Mouse (Mus musculus) intestine, embryonic 14.5 days (tissue): ENCODE measurements at regions not wholly inside any gene's neighbourhood (a gene's known extent, or its start where the extent isn't known, plus 50 kb on each side); places are given as distances from the start of the nearest gene placed in this dataset.

Source experiments
- ATAC-seq: fragments of 200-750 bp; cut with Nextera tagmentation; replicated peaks from 2 replicates; pipeline ENCODE4 v1.8.0; 2017; ENCODE audit warnings: low read depth, moderate number of reproducible peaks, moderate TSS enrichment, moderate library complexity; ENCODE audit not compliant: low FRiP score, low TSS enrichment
- DNase-seq: peaks from one replicate; pipeline ENCODE4 v3.0.0-alpha.2; 2018; ENCODE audit warnings: low spot score
- H3K27ac ChIP-seq: fragments of 300-500 bp; sonication (generic); 2 replicates; pipeline ENCODE4 v1.5.1; 2014; ENCODE audit warnings: low read depth, mild to moderate bottlenecking, control low read depth
- H3K27me3 ChIP-seq: fragments of 300-500 bp; sonication (generic); replicated peaks from 2 replicates; pipeline ENCODE4 v1.6.1; 2014; ENCODE audit warnings: low read length, control low read depth; ENCODE audit not compliant: control insufficient read depth, insufficient read depth
- H3K36me3 ChIP-seq: fragments of 300-500 bp; sonication (generic); 2 replicates; pipeline ENCODE4 v1.6.1; 2014; ENCODE audit warnings: low read length, control low read depth; ENCODE audit not compliant: control insufficient read depth, insufficient read depth
- H3K4me1 ChIP-seq: fragments of 300-500 bp; sonication (generic); replicated peaks from 2 replicates; pipeline ENCODE4 v1.6.1; 2014; ENCODE audit warnings: low read length, control low read depth, mixed read lengths; ENCODE audit not compliant: control insufficient read depth, insufficient read depth
- H3K4me2 ChIP-seq: fragments of 300-500 bp; sonication (generic); 2 replicates; pipeline ENCODE4 v1.6.1; 2014; ENCODE audit warnings: low read length
- H3K4me3 ChIP-seq: fragments of 300-500 bp; sonication (generic); 2 replicates; pipeline ENCODE4 v1.5.1; 2014; ENCODE audit warnings: low read depth, low read length, control low read depth, mixed read lengths
- H3K9ac ChIP-seq: fragments of 300-500 bp; sonication (generic); 2 replicates; pipeline ENCODE4 v1.6.1; 2014; ENCODE audit warnings: mild to moderate bottlenecking, low read length
- H3K9me3 ChIP-seq: fragments of 300-500 bp; sonication (generic); 2 replicates; pipeline ENCODE4 v1.6.1; 2016; ENCODE audit warnings: low read length, control low read depth; ENCODE audit not compliant: control insufficient read depth
- whole genome bisulfite sequencing: fragments of 180-500 bp; shearing (Covaris S2); extraction: QIAGEN DNeasy Blood & Tissue Kit; methylation state at CpG from one replicate; pipeline ENCODE4 v1.1.7; 2014; 5-methylcytosine and 5-hydroxymethylcytosine counted together

- Histone ChIP-seq H3K9ac (no peak overlapping the region), H3K4me1 (peaks cover 22% of the 10 kb centered on the region), H3K4me3 (no peak overlapping the region), H3K4me2 (no peak overlapping the region), H3K27me3 (no peaks in the 10 kb centered on the region), H3K27ac (no peak overlapping the region), H3K36me3 (no peaks in the 10 kb centered on the region), H3K9me3 (no peaks in the 10 kb centered on the region)
- no peak for DNase-seq
- ATAC-seq, result no peak
- 53% methylated on average over 1 of the region's 1 CpGs for WGBS
Observed at GRCm38 (mm10) chr10:96753521-96753920, 136.7 kb downstream of the Btg1 start.

GRCm38 (mm10) chr10:96755674-96756073 lies 138.9 kb downstream of the Btg1 start:
- H3K9ac ChIP-seq, result no peak overlapping the region
- H3K4me3 ChIP-seq, result no peak overlapping the region
- no peak overlapping the region for H3K27ac ChIP-seq
- no peaks in the 10 kb centered on the region for H3K9me3 ChIP-seq
- no peaks in the 10 kb centered on the region for H3K36me3 ChIP-seq
- ATAC-seq (no peak), DNase-seq (no peak)
- H3K27me3 ChIP-seq, result no peaks in the 10 kb centered on the region
- H3K4me1 ChIP-seq, result peaks cover 18% of the 10 kb centered on the region
- 60% methylated on average over 8 of the region's 8 CpGs for WGBS
- no peak overlapping the region for H3K4me2 ChIP-seq

GRCm38 (mm10) chr10:96756355-96757084 lies 139.7 kb downstream of the Btg1 start:
- peaks cover 9% of the 10 kb centered on the region; the same call in 1 of the 2 replicates for H3K4me1 ChIP-seq
- no peaks in the 10 kb centered on the region for H3K9me3 ChIP-seq
- no peak overlapping the region for H3K4me3 ChIP-seq
- H3K27me3 ChIP-seq, result no peaks in the 10 kb centered on the region
- no peak overlapping the region for H3K9ac ChIP-seq
- no peak overlapping the region for H3K27ac ChIP-seq
- H3K4me2 ChIP-seq, result no peak overlapping the region
- ATAC-seq (no peak), DNase-seq (no peak)
- H3K36me3 ChIP-seq, result no peaks in the 10 kb centered on the region
- WGBS, result 58% methylated on average over 5 of the region's 5 CpGs

- no peak for DNase-seq
Observed at GRCm38 (mm10) chr10:96757311-96757710, 140.5 kb downstream of the Btg1 start.

GRCm38 (mm10) chr10:96761601-96762000 lies 144.8 kb downstream of the Btg1 start:
- no peak overlapping the region for H3K4me3 ChIP-seq
- no peaks in the 10 kb centered on the region for H3K36me3 ChIP-seq
- H3K4me2 ChIP-seq, result no peak overlapping the region
- 89% methylated on average over 8 of the region's 8 CpGs for WGBS
- H3K27me3 ChIP-seq, result no peaks in the 10 kb centered on the region
- DNase-seq (no peak), ATAC-seq (no peak)
- H3K9ac ChIP-seq, result no peak overlapping the region
- H3K9me3 ChIP-seq, result no peaks in the 10 kb centered on the region
- H3K4me1 ChIP-seq, result no peaks in the 10 kb centered on the region
- H3K27ac ChIP-seq, result no peak overlapping the region

More at GRCm38 (mm10) chr10:96757311-96757710, 140.5 kb downstream of the Btg1 start:
- Histone ChIP-seq H3K27ac (no peak overlapping the region), H3K4me2 (no peak overlapping the region), H3K9me3 (no peaks in the 10 kb centered on the region), H3K27me3 (no peaks in the 10 kb centered on the region), H3K4me1 (0 out of 2 replicates have a peak, but pooled peaks cover 4% of the 10 kb centered on the region), H3K4me3 (no peak overlapping the region), H3K9ac (no peak overlapping the region), H3K36me3 (no peaks in the 10 kb centered on the region)
- 67% methylated on average over 1 of the region's 1 CpGs for WGBS
- no peak for ATAC-seq

- WGBS, result 92% methylated on average over 5 of the region's 5 CpGs
- Histone ChIP-seq H3K36me3 (no peaks in the 10 kb centered on the region), H3K9ac (no peak overlapping the region), H3K27me3 (no peaks in the 10 kb centered on the region), H3K9me3 (no peaks in the 10 kb centered on the region), H3K4me2 (no peak overlapping the region), H3K27ac (no peak overlapping the region), H3K4me3 (no peak overlapping the region), H3K4me1 (0 out of 2 replicates have a peak, but pooled peaks cover 10% of the 10 kb centered on the region)
- ATAC-seq (no peak), DNase-seq (no peak)
Observed at GRCm38 (mm10) chr10:96765626-96766025, 148.8 kb downstream of the Btg1 start.

- Histone ChIP-seq H3K27me3 (no peaks in the 10 kb centered on the region), H3K36me3 (no peaks in the 10 kb centered on the region), H3K4me2 (no peak overlapping the region), H3K27ac (no peak overlapping the region), H3K4me1 (no peaks in the 10 kb centered on the region), H3K9ac (no peak overlapping the region), H3K4me3 (no peak overlapping the region), H3K9me3 (no peaks in the 10 kb centered on the region)
- DNase-seq (no peak), ATAC-seq (no peak)
- 76% methylated on average over 1 of the region's 1 CpGs for WGBS
Observed at GRCm38 (mm10) chr10:96778220-96778619, 161.4 kb downstream of the Btg1 start.

GRCm38 (mm10) chr10:96783966-96784365 lies 167.2 kb downstream of the Btg1 start:
- ATAC-seq (no peak), DNase-seq (no peak)
- Histone ChIP-seq H3K4me2 (no peak overlapping the region), H3K9ac (no peak overlapping the region), H3K36me3 (no peaks in the 10 kb centered on the region), H3K27ac (no peak overlapping the region), H3K4me1 (no peaks in the 10 kb centered on the region), H3K27me3 (no peaks in the 10 kb centered on the region), H3K9me3 (no peaks in the 10 kb centered on the region), H3K4me3 (no peak overlapping the region)
- 84% methylated on average over 5 of the region's 5 CpGs for WGBS

GRCm38 (mm10) chr10:96786903-96787571 lies 170.2 kb downstream of the Btg1 start:
- WGBS, result 54% methylated on average over 8 of the region's 8 CpGs
- H3K9me3 ChIP-seq, result no peaks in the 10 kb centered on the region
- H3K4me2 ChIP-seq, result no peak overlapping the region
- H3K9ac ChIP-seq, result no peak overlapping the region
- ATAC-seq (no peak), DNase-seq (no peak)
- H3K36me3 ChIP-seq, result no peaks in the 10 kb centered on the region
- no peak overlapping the region for H3K27ac ChIP-seq
- no peaks in the 10 kb centered on the region for H3K27me3 ChIP-seq
- H3K4me3 ChIP-seq, result no peak overlapping the region
- H3K4me1 ChIP-seq, result no peaks in the 10 kb centered on the region
